Mouse (Mus musculus) T-helper 17 cell (primary cell): ENCODE measurements around the gene Gsta3.
"Not testable (repeated sequence)": the region's sequence is repeated elsewhere in the genome, so short reads cannot be mapped to it uniquely, and the experiment has no call there.

Experiments
- in situ Hi-C, 2 experiments: fragments of 300-600 bp; cut with MboI, MseI; formaldehyde crosslinking; loops; 1 replicate in 1 of 2; 2 replicates in 1 of 2; pipeline ENCODE4 v1.15.1; 2025; ENCODE audit warnings: high pct_unique_total_duplicates in 2 of 2

Gsta3 gene

GRCm38 (mm10) chr1:21239911-21240898 is at the start of gene Gsta3:
Gene Gsta3 (plus strand): TSS chr1:21240589.
- in situ Hi-C loops, result no loop called here

GRCm38 (mm10) chr1:21206241-21206640 is 34.1 kb upstream of the Gsta3 start:
- in situ Hi-C loops, result no loop called here

GRCm38 (mm10) chr1:21213537-21213936 is 26.9 kb upstream of the Gsta3 start:
- in situ Hi-C loops, result loop anchor here in 1 of 2 experiments (5.0 kb wide), 1 partner anchor 64 kb away; no protein-coding TSS in a partner anchor

GRCm38 (mm10) chr1:21213991-21214692 is 26.2 kb upstream of the Gsta3 start:
- in situ Hi-C loops, result loop anchor here in 1 of 2 experiments (5.0 kb wide), 1 partner anchor 63 kb away; no protein-coding TSS in a partner anchor

GRCm38 (mm10) chr1:21218489-21218919 is 21.9 kb upstream of the Gsta3 start, which contains the start of gene Tmem14a:
Gene Tmem14a (plus strand): TSS chr1:21218575.
- in situ Hi-C loops, result loop anchor here in 1 of 2 experiments (5.0 kb wide), 1 partner anchor 119 kb away; no protein-coding TSS in a partner anchor

GRCm38 (mm10) chr1:21227756-21228395 is 12.5 kb upstream of the Gsta3 start:
- in situ Hi-C loops, result no loop called here

GRCm38 (mm10) chr1:21228740-21229722 is 11.4 kb upstream of the Gsta3 start:
- in situ Hi-C loops, result not testable (repeated sequence)

- in situ Hi-C loops, result no loop called here
Measured at GRCm38 (mm10) chr1:21230376-21230775, 10.0 kb upstream of the Gsta3 start.

GRCm38 (mm10) chr1:21231744-21232464 is 8.5 kb upstream of the Gsta3 start:
- in situ Hi-C loops, result no loop called here

- in situ Hi-C loops, result no loop called here
Measured at GRCm38 (mm10) chr1:21232516-21232915, 7.9 kb upstream of the Gsta3 start.

- in situ Hi-C loops, result no loop called here
Measured at GRCm38 (mm10) chr1:21235359-21235758, 5.0 kb upstream of the Gsta3 start.

GRCm38 (mm10) chr1:21241096-21241495 is 707 bp downstream of the Gsta3 start:
- in situ Hi-C loops, result no loop called here

GRCm38 (mm10) chr1:21244290-21244960 is 4.0 kb downstream of the Gsta3 start:
- in situ Hi-C loops, result no loop called here

GRCm38 (mm10) chr1:21246136-21246535 is 5.7 kb downstream of the Gsta3 start:
- in situ Hi-C loops, result no loop called here

- in situ Hi-C loops, result no loop called here
Measured at GRCm38 (mm10) chr1:21247896-21248295, 7.5 kb downstream of the Gsta3 start.

- in situ Hi-C loops, result no loop called here
Measured at GRCm38 (mm10) chr1:21248560-21249390, 8.4 kb downstream of the Gsta3 start.

- in situ Hi-C loops, result no loop called here
Measured at GRCm38 (mm10) chr1:21251661-21252060, 11.3 kb downstream of the Gsta3 start.
